Mouse (Mus musculus): ENCODE measurements around the gene Baiap2. TPM values are rescaled to one million over a fixed set of nuclear protein-coding genes. Genes with fewer than 3 reads are reported as not detected.

The Baiap2 gene
- polyA plus RNA-seq, 1 experiment: 41.5 TPM

DNA sequence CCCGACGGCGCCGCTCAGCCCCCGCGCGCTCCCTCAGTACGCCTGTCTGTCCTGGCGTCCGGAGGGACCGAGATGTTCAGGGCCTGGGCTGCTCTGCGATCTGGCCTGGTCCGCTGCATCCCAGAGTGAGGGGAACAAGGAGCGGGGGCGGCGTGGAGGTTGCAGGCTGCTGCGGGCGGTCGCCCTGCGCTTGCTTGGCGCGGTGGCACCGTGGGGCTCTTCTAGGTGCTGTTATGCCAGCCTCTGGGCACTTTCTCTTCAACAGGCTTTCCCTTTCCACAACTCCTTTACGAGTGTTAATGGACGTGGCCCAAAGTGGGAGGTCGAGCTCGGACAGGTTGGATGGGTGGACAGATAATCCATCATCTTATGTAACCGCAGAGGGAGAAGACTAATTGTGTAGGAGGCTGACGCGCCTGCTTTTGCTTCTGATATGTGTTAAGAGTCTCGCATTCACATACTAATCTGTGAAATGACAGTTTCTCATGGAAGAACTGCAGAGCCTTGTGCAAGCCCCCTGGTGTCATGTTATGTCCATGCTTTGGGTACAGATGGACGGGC lies 945 bp downstream of the Baiap2 start:
- peaks cover 55% of the 10 kb centered on the region for H3K79me3 ChIP-seq (ENCODE audit: low read depth)
- H3ac ChIP-seq (ENCODE audit: control insufficient read depth, insufficient read length, low read depth): peak overlapping the region; percentile 50
- no peaks in the 10 kb centered on the region for H3K27me3 ChIP-seq (ENCODE audit: control insufficient read depth, insufficient read depth, insufficient read length)
- H3K79me2 ChIP-seq (ENCODE audit: control insufficient read depth, insufficient read depth): peaks cover 85% of the 10 kb centered on the region
- peaks cover 28% of the 10 kb centered on the region for H3K36me3 ChIP-seq (ENCODE audit: control insufficient read depth, insufficient read depth)
- peak overlapping the region; percentile 98 for H3K4me3 ChIP-seq (ENCODE audit: insufficient read depth, poor library complexity, severe bottlenecking)
- TF ChIP-seq FOSL1 (IDR thresholded peaks at IDR 0.05; ENCODE audit: insufficient read depth, low read length, poor library complexity, severe bottlenecking) (no peak), USF1 (IDR thresholded peaks at IDR 0.05; ENCODE audit: low read depth) (no peak), MYOG (IDR thresholded peaks at IDR 0.05; ENCODE audit: control insufficient read depth, extremely low read depth, insufficient read length) (no peak), CTCF (IDR thresholded peaks at IDR 0.05; ENCODE audit: control insufficient read depth, insufficient read depth, insufficient read length) (no peak), MYOD1 (IDR thresholded peaks at IDR 0.05; ENCODE audit: control insufficient read depth, insufficient read length, low read depth) (no peak), MAX (IDR thresholded peaks at IDR 0.05) (no peak), CEBPB (IDR thresholded peaks at IDR 0.05; ENCODE audit: low read depth) (no peak)

- Histone ChIP-seq H3K36me3 (ENCODE audit: control insufficient read depth, insufficient read depth) (peaks cover 29% of the 10 kb centered on the region), H3K4me3 (ENCODE audit: insufficient read depth, poor library complexity, severe bottlenecking) (no peak overlapping the region), H3K79me3 (ENCODE audit: low read depth) (peaks cover 74% of the 10 kb centered on the region), H3K79me2 (ENCODE audit: control insufficient read depth, insufficient read depth) (peaks cover 90% of the 10 kb centered on the region), H3ac (ENCODE audit: control insufficient read depth, insufficient read length, low read depth) (no peak overlapping the region), H3K27me3 (ENCODE audit: control insufficient read depth, insufficient read depth, insufficient read length) (no peaks in the 10 kb centered on the region)
- TF ChIP-seq MAX (IDR thresholded peaks at IDR 0.05): no peak
- no peak for TF ChIP-seq MYOG (IDR thresholded peaks at IDR 0.05; ENCODE audit: control insufficient read depth, extremely low read depth, insufficient read length)
These were observed 2.8 kb downstream of the Baiap2 start for GRCm38 (mm10) chr11:119945343-119945742.

- no peaks in the 10 kb centered on the region for H3K27me3 ChIP-seq (ENCODE audit: control insufficient read depth, insufficient read depth, insufficient read length)
- peaks cover 93% of the 10 kb centered on the region for H3K79me3 ChIP-seq (ENCODE audit: low read depth)
- TF ChIP-seq FOSL1 (IDR thresholded peaks at IDR 0.05; ENCODE audit: insufficient read depth, low read length, poor library complexity, severe bottlenecking): no peak
- no peak for TF ChIP-seq CTCF (IDR thresholded peaks at IDR 0.05; ENCODE audit: control insufficient read depth, insufficient read depth, insufficient read length)
- no peak for TF ChIP-seq USF1 (IDR thresholded peaks at IDR 0.05; ENCODE audit: low read depth)
- no peak for TF ChIP-seq MYOG (IDR thresholded peaks at IDR 0.05; ENCODE audit: control insufficient read depth, extremely low read depth, insufficient read length)
- no peak for TF ChIP-seq MYOD1 (IDR thresholded peaks at IDR 0.05; ENCODE audit: control insufficient read depth, insufficient read length, low read depth)
- TF ChIP-seq CEBPB (IDR thresholded peaks at IDR 0.05; ENCODE audit: low read depth): no peak
- no peak for TF ChIP-seq MAX (IDR thresholded peaks at IDR 0.05)
- peaks cover 96% of the 10 kb centered on the region for H3K79me2 ChIP-seq (ENCODE audit: control insufficient read depth, insufficient read depth)
- peaks cover 44% of the 10 kb centered on the region for H3K36me3 ChIP-seq (ENCODE audit: control insufficient read depth, insufficient read depth)
- H3ac ChIP-seq (ENCODE audit: control insufficient read depth, insufficient read length, low read depth): no peak overlapping the region
- no peak overlapping the region for H3K4me3 ChIP-seq (ENCODE audit: insufficient read depth, poor library complexity, severe bottlenecking)
These were observed 4.9 kb downstream of the Baiap2 start for GRCm38 (mm10) chr11:119947426-119947825.

DNA sequence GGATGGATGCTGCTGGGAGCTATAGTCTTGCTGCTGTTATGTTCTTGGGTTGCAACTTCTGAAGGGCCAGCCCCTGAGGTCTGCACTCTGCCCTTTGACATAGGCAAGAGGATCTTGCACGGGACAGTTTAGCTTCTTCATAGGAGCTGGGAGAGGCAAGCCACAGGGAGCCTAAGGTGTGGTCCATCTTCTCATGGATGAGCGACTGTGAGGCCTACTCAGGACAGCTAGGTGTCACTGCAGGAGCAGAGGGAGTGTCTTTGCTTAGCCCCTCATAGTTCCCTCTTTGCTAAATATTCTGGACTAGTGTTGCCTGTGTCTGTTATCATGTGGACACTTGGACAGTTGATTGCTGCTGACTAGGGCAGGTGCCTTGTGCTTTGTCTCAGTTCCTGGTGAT lies 5.3 kb downstream of the Baiap2 start:
- no peaks in the 10 kb centered on the region for H3K27me3 ChIP-seq (ENCODE audit: control insufficient read depth, insufficient read depth, insufficient read length)
- H3K4me3 ChIP-seq (ENCODE audit: insufficient read depth, poor library complexity, severe bottlenecking): no peak overlapping the region
- peak; percentile 16 for TF ChIP-seq CTCF (IDR thresholded peaks at IDR 0.05; ENCODE audit: control insufficient read depth, insufficient read depth, insufficient read length)
- TF ChIP-seq MYOG (IDR thresholded peaks at IDR 0.05; ENCODE audit: control insufficient read depth, extremely low read depth, insufficient read length): no peak
- peaks cover 100% of the 10 kb centered on the region for H3K79me2 ChIP-seq (ENCODE audit: control insufficient read depth, insufficient read depth)
- peaks cover 98% of the 10 kb centered on the region for H3K79me3 ChIP-seq (ENCODE audit: low read depth)
- H3ac ChIP-seq (ENCODE audit: control insufficient read depth, insufficient read length, low read depth): no peak overlapping the region
- H3K36me3 ChIP-seq (ENCODE audit: control insufficient read depth, insufficient read depth): peaks cover 44% of the 10 kb centered on the region

GRCm38 (mm10) chr11:119948305-119948704 lies 5.7 kb downstream of the Baiap2 start:
- Histone ChIP-seq H3K79me3 (ENCODE audit: low read depth) (peaks cover 99% of the 10 kb centered on the region), H3K27me3 (ENCODE audit: control insufficient read depth, insufficient read depth, insufficient read length) (no peaks in the 10 kb centered on the region), H3K36me3 (ENCODE audit: control insufficient read depth, insufficient read depth) (peaks cover 44% of the 10 kb centered on the region), H3K4me3 (ENCODE audit: insufficient read depth, poor library complexity, severe bottlenecking) (no peak overlapping the region), H3K79me2 (ENCODE audit: control insufficient read depth, insufficient read depth) (peaks cover 100% of the 10 kb centered on the region), H3ac (ENCODE audit: control insufficient read depth, insufficient read length, low read depth) (no peak overlapping the region)
- TF ChIP-seq MAX (IDR thresholded peaks at IDR 0.05) (no peak), USF1 (IDR thresholded peaks at IDR 0.05; ENCODE audit: low read depth) (no peak), FOSL1 (IDR thresholded peaks at IDR 0.05; ENCODE audit: insufficient read depth, low read length, poor library complexity, severe bottlenecking) (peak; percentile 35), MYOD1 (IDR thresholded peaks at IDR 0.05; ENCODE audit: control insufficient read depth, insufficient read length, low read depth) (no peak), CTCF (IDR thresholded peaks at IDR 0.05; ENCODE audit: control insufficient read depth, insufficient read depth, insufficient read length) (no peak), CEBPB (IDR thresholded peaks at IDR 0.05; ENCODE audit: low read depth) (peak; percentile 89), MYOG (IDR thresholded peaks at IDR 0.05; ENCODE audit: control insufficient read depth, extremely low read depth, insufficient read length) (no peak)

DNA sequence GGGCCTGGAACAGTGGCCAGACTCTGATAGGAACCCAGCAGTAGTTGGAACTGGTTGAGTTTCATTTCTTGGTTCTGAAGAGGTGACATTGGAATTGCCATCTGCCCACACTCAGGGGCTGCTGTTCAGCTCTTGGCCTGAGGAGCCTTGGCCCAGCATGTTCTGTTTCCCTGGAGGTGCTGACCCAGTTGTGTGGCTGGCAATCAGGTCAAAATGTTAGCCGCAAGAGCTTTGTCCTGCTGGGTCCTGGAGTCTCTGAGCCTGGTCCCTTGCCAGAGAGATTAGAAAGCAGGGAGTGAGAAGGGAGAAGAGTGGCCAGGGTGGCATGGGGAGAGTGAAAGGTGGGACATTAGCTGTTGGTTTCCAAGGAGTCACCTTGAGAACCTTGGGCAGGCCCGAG lies 6.2 kb downstream of the Baiap2 start:
- Histone ChIP-seq H3K4me3 (ENCODE audit: insufficient read depth, poor library complexity, severe bottlenecking) (no peak overlapping the region), H3K79me3 (ENCODE audit: low read depth) (peaks cover 99% of the 10 kb centered on the region), H3ac (ENCODE audit: control insufficient read depth, insufficient read length, low read depth) (no peak overlapping the region), H3K36me3 (ENCODE audit: control insufficient read depth, insufficient read depth) (peaks cover 44% of the 10 kb centered on the region), H3K79me2 (ENCODE audit: control insufficient read depth, insufficient read depth) (peaks cover 100% of the 10 kb centered on the region), H3K27me3 (ENCODE audit: control insufficient read depth, insufficient read depth, insufficient read length) (no peaks in the 10 kb centered on the region)
- TF ChIP-seq CTCF (IDR thresholded peaks at IDR 0.05; ENCODE audit: control insufficient read depth, insufficient read depth, insufficient read length) (no peak), MYOG (IDR thresholded peaks at IDR 0.05; ENCODE audit: control insufficient read depth, extremely low read depth, insufficient read length) (no peak), FOSL1 (IDR thresholded peaks at IDR 0.05; ENCODE audit: insufficient read depth, low read length, poor library complexity, severe bottlenecking) (no peak)
